Mouse (Mus musculus) midbrain, embryonic 10.5 days (tissue): ENCODE measurements at regions not wholly inside any gene's neighbourhood (a gene's known extent, or its start where the extent isn't known, plus 50 kb on each side); places are given as distances from the start of the nearest gene placed in this dataset.

Source experiments
- DNase-seq: peaks from one replicate; pipeline ENCODE4 v3.0.0-alpha.2; 2017; ENCODE audit warnings: low spot score
- H3K27ac ChIP-seq: fragments of 300-500 bp; sonication (generic); replicated peaks from 2 replicates; pipeline ENCODE4 v1.5.1; 2016; ENCODE audit warnings: mild to moderate bottlenecking
- H3K27me3 ChIP-seq: fragments of 300-500 bp; sonication (generic); 2 replicates; pipeline ENCODE4 v1.6.1; 2016; ENCODE audit warnings: low read depth, mild to moderate bottlenecking; ENCODE audit not compliant: poor library complexity, severe bottlenecking
- H3K36me3 ChIP-seq: fragments of 300-500 bp; sonication (generic); 2 replicates; pipeline ENCODE4 v1.6.1; 2016; ENCODE audit warnings: mild to moderate bottlenecking, moderate library complexity
- H3K4me1 ChIP-seq: fragments of 300-500 bp; sonication (generic); 2 replicates; pipeline ENCODE4 v1.6.1; 2016
- H3K4me3 ChIP-seq: fragments of 300-500 bp; sonication (generic); 2 replicates; pipeline ENCODE4 v1.5.1; 2016; ENCODE audit warnings: mild to moderate bottlenecking, moderate library complexity
- H3K9me3 ChIP-seq: fragments of 300-500 bp; sonication (generic); replicated peaks from 2 replicates; pipeline ENCODE4 v1.6.1; 2016; ENCODE audit warnings: mild to moderate bottlenecking
- WGBS: fragments of 180-500 bp; shearing (Covaris S2); methylation state at CpG from one replicate; pipeline ENCODE4 v1.1.7; 2016; 5-methylcytosine and 5-hydroxymethylcytosine counted together

DNA sequence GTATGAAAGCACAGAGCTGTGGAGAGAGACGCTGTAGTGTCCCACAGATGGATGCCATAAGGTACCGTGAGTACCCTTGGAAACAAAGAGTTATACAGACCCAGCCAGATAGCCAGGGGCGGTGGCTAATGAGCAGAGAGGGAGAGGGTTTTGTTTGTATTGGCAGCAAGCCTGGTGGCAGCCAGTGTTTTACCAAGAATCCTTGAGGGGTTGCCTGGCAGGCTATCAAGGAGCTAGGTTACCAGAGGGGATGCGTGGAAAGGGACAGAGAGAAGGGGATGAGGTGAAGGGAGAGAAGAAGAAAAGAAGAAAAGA, 262.7 kb downstream of the Matn1 start:
- Histone ChIP-seq H3K4me1 (0 out of 2 replicates have a peak, but pooled peaks cover 2% of the 10 kb centered on the region), H3K27ac (no peak overlapping the region), H3K27me3 (no peaks in the 10 kb centered on the region), H3K9me3 (no peaks in the 10 kb centered on the region; the same call in 1 of the 2 replicates), H3K36me3 (no peaks in the 10 kb centered on the region), H3K4me3 (no peak overlapping the region)
- 87% methylated on average over 4 of the region's 4 CpGs for WGBS
- no peak for DNase-seq

DNA sequence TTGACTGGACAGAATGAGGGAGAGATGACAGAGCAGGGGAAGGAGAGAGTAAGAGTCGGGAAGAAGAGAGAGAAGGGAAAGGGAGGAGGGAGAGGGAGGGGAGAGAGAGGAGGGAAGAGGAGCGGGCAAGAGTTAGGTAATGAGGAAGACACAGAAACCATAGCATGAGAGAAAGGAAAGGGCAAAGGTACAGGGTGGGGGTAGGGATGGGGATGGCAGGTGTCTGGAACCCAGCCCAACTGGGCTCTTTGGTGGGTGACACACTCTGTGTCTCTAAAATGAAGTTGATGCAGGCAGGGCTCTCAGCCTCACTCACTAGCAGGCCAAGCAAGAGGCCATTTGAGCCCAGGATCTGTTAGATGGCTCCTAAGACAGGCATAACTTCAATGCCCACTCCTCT, 263.1 kb downstream of the Matn1 start:
- Histone ChIP-seq H3K36me3 (no peaks in the 10 kb centered on the region), H3K9me3 (no peaks in the 10 kb centered on the region; the same call in 1 of the 2 replicates), H3K27ac (no peak overlapping the region), H3K27me3 (no peaks in the 10 kb centered on the region), H3K4me1 (0 out of 2 replicates have a peak, but pooled peaks cover 2% of the 10 kb centered on the region), H3K4me3 (no peak overlapping the region)
- no peak for DNase-seq
- 89% methylated on average over 2 of the region's 2 CpGs for WGBS

DNA sequence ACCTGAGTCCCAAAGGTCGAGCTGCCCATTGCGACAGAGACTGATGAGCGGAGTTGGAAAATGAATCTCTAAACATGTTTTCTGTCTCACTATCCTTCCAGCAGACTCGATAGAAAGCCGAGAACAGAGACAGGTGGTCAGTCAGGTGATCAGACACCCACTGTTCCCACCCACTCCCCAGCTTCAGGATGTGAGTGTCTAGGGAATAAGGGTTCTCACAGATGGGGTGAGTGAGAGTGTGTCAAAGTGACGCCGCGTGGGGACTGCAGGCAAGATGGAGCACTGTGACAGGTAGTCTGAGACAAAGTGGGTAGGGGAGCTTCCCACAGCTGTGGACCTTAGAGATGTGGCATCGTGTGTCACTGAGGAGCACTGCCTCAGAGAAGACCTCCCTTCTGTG, 264.0 kb downstream of the Matn1 start:
- no peaks in the 10 kb centered on the region; the same call in 1 of the 2 replicates for H3K9me3 ChIP-seq
- no peaks in the 10 kb centered on the region for H3K36me3 ChIP-seq
- no peaks in the 10 kb centered on the region for H3K27me3 ChIP-seq
- no peak overlapping the region for H3K4me3 ChIP-seq
- no peak overlapping the region for H3K27ac ChIP-seq
- H3K4me1 ChIP-seq, result 0 out of 2 replicates have a peak, but pooled peaks cover 2% of the 10 kb centered on the region
- WGBS, result 88% methylated on average over 9 of the region's 9 CpGs
- no peak for DNase-seq

DNA sequence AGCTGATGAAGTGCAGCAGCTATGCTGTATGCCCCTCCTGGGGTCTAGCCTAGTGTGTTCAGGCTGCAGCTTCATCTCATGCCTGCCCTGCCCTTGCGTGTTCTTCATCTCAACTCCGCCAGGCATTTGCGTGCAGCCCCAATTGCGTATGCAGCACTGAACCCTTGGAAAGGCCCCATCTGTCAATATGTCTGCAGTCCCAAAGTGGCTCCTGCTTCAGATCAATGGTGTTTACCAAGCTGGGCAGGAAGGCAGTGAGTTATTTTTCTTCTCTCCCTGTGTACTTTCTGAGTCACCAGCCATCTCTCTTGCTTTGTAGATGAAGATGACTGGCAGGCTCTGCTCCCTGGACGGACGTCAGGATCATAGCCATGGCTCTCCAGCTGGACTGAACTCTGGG, 264.5 kb downstream of the Matn1 start:
- Histone ChIP-seq H3K9me3 (no peaks in the 10 kb centered on the region; the same call in 1 of the 2 replicates), H3K4me1 (0 out of 2 replicates have a peak, but pooled peaks cover 2% of the 10 kb centered on the region), H3K27me3 (no peaks in the 10 kb centered on the region), H3K36me3 (no peaks in the 10 kb centered on the region), H3K4me3 (no peak overlapping the region), H3K27ac (no peak overlapping the region)
- 87% methylated on average over 6 of the region's 6 CpGs for WGBS
- DNase-seq, result no peak

DNA sequence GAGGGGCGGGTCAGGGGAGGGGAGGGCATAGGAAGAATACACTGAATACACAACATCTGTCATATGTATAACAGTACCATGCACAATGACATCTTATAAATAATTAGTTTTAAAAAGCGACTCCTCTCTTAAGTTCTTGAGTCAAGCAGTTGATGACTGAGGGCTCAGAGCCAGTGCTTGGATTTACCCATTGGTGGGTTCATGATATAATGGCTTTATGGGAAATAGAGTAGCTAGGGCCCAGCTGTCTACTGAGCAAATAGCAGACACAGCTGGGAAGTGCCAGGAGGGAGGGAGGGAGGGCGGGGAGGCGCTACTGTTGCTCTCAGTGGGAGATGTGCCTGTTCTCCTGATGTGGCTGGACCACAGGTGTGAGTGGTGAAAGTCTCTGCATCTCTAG, 268.5 kb downstream of the Matn1 start:
- H3K36me3 ChIP-seq, result no peaks in the 10 kb centered on the region
- peaks cover 6% of the 10 kb centered on the region; the same call in 1 of the 2 replicates for H3K4me1 ChIP-seq
- no peaks in the 10 kb centered on the region for H3K27me3 ChIP-seq
- H3K9me3 ChIP-seq, result no peaks in the 10 kb centered on the region; the same call in 1 of the 2 replicates
- H3K27ac ChIP-seq, result no peak overlapping the region
- no peak overlapping the region for H3K4me3 ChIP-seq
- no peak for DNase-seq
- 60% methylated on average over 4 of the region's 4 CpGs for WGBS

DNA sequence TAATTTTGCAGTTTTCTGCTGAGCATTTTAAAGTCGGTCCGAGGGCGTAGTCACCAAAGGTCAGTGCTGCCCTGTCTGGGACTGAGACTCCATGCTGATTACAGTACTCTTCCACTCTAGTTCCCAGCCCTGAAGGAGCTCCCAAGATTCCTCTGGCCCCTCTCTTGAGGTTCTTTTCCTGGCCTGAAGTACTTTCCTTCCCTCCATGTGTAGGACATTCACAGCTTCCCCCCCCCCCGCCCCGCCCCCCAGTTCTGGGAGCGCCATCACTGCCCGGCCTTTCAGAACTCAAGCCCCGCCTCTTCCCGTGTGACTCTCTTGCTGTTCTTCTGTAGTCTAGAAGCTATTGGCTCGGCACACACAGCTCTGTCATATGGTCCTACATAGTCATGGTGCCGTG, 271.5 kb downstream of the Matn1 start:
- Histone ChIP-seq H3K36me3 (no peaks in the 10 kb centered on the region), H3K27me3 (no peaks in the 10 kb centered on the region), H3K4me3 (no peak overlapping the region), H3K27ac (no peak overlapping the region), H3K4me1 (peaks cover 9% of the 10 kb centered on the region), H3K9me3 (no peaks in the 10 kb centered on the region; the same call in 1 of the 2 replicates)
- no peak for DNase-seq
- WGBS, result 85% methylated on average over 11 of the region's 11 CpGs

DNA sequence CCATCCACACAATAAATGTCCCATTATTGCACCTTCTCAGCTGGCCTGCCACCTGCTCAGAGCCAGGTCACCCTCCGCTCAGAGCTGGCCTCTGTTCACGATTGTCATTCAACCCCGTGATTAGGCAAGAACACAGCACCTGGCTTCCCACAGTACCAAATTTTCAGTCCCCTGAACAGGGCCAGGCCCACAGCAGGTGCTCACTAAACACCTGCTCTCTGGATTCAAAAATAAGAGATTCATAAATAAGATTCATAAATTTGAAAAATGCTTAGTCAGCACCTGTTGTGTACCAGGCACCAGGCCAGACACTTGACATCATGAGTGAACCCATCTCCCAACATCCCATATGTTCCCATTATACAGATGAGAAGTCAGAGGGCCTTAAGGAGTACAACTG, 272.2 kb downstream of the Matn1 start:
- H3K36me3 ChIP-seq, result no peaks in the 10 kb centered on the region
- DNase-seq, result no peak
- peaks cover 9% of the 10 kb centered on the region for H3K4me1 ChIP-seq
- WGBS, result 93% methylated on average over 3 of the region's 3 CpGs
- no peaks in the 10 kb centered on the region; the same call in 1 of the 2 replicates for H3K9me3 ChIP-seq
- no peak overlapping the region for H3K4me3 ChIP-seq
- H3K27ac ChIP-seq, result no peak overlapping the region
- H3K27me3 ChIP-seq, result no peaks in the 10 kb centered on the region

DNA sequence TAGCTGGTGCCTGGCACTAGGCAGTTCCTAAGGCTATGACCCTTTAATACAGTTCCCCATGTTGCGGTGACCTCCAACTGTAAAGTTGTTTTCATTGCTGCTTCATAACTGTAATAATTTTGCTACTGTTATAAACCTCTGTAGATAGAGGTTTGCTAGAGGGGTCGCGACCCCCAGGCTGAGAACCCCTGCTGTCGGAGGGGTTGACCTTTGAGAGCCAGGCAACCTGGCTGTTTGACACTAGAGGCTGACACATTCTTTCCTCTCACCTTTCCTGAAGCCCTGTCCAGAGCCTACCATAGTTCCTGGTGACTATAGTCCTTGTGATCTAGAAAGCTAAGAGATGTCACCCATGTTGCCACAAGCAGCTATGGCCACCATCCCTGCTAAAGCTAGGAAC, 272.9 kb downstream of the Matn1 start:
- H3K4me1 ChIP-seq, result peaks cover 9% of the 10 kb centered on the region
- H3K4me3 ChIP-seq, result no peak overlapping the region
- WGBS, result 87% methylated on average over 4 of the region's 4 CpGs
- H3K9me3 ChIP-seq, result no peaks in the 10 kb centered on the region
- no peaks in the 10 kb centered on the region for H3K27me3 ChIP-seq
- no peak overlapping the region for H3K27ac ChIP-seq
- DNase-seq, result no peak
- H3K36me3 ChIP-seq, result no peaks in the 10 kb centered on the region

DNA sequence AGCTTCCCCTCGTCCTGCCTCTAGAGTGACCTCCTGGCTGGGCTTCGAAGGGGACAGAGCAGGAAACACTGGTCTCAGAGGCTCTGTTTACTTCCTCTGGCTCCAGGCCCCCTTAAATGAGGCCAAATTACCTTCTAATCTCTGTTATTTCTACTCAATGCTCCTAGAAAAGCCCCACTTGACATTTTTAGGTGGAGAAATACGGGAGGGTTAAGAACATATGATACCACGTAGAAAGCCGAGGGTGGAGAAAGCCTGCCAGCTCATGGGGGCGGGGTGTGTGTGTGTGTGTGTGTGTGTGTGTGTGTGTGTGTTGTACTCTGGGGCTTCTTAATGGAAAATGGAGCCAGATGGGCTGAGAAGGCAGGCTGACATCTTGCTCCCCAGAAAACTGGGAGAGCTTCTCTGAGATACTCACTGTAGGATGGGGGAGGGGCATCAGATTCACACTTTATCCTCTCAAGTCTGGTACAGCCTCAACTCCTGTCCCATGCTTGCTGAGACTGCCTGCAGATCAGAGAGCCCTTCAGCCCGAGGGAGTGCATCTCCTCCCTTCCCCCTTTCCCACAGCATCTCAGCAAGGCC, 273.5 kb downstream of the Matn1 start:
- Histone ChIP-seq H3K4me1 (peaks cover 9% of the 10 kb centered on the region), H3K27me3 (no peaks in the 10 kb centered on the region), H3K36me3 (no peaks in the 10 kb centered on the region), H3K4me3 (no peak overlapping the region), H3K9me3 (no peaks in the 10 kb centered on the region), H3K27ac (peak overlapping the region; percentile 42; the same call in 1 of the 2 replicates)
- DNase-seq, result no peak
- WGBS, result 48% methylated on average over 7 of the region's 7 CpGs

DNA sequence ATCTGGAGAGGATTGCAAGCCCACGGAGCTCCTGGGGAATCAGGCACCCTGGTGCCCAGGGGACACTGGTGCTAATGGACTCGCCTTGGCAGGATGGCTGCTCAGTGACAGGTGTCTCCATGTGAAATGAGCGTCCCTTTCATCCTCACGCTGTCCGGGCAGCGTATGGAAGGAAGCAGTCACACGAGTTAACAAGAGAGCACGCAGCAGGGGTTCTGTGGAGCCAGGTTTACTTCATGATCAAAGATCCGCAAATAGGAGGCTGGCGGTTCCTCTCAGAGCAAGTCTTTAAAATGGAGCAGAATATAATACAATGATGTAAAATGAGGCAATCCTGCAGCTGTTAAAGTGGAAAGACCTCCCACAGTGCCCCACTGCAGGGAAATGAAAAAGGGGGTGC, 276.8 kb downstream of the Matn1 start:
- H3K9me3 ChIP-seq, result peaks cover 3% of the 10 kb centered on the region
- no peak overlapping the region for H3K27ac ChIP-seq
- no peak for DNase-seq
- H3K4me1 ChIP-seq, result peaks cover 9% of the 10 kb centered on the region
- H3K36me3 ChIP-seq, result no peaks in the 10 kb centered on the region
- H3K27me3 ChIP-seq, result no peaks in the 10 kb centered on the region
- 85% methylated on average over 10 of the region's 10 CpGs for WGBS
- no peak overlapping the region for H3K4me3 ChIP-seq

DNA sequence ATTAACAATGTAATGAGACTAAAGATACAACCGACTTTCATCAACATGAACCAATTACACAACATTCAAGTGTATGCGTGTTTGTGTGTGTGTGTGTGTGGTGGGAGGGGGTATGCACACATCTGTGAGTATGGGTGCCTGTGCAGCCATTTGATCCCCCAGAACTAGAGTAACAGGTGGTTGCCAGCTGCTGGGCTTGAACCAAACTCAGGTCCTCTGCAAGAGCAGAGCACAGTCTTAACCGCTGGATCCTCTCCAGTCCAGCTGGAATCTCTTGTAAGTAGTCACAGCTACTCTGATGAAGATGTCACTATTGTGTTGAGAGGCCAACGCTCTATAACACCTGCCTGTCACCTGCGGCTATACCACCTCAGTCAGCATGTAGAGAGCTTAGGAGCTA, 286.2 kb downstream of the Matn1 start:
- Histone ChIP-seq H3K4me3 (no peak overlapping the region), H3K9me3 (no peaks in the 10 kb centered on the region), H3K36me3 (no peaks in the 10 kb centered on the region), H3K4me1 (no peaks in the 10 kb centered on the region), H3K27me3 (no peaks in the 10 kb centered on the region), H3K27ac (no peak overlapping the region)
- WGBS, result 92% methylated on average over 5 of the region's 5 CpGs
- no peak for DNase-seq

DNA sequence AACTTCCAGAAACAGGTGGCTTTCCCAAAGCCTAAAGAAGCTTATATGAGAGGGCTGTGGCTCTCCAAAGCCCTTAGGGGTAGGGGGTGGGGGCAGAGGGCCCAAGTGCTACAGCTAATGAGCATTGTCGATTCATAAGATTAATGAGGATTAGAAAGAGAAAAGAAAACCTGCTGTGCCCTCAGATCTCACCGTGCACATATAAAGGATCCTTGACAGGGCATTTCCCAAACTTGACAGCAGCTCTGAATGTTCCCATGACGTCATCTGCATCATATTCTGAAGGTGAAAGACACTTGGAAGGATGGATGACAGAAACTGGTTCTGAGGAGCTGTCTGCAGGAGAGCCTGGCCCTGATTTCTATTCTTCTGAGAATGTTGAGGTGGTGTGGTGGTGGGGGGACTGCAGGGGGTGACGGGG, 292.4 kb downstream of the Matn1 start:
- Histone ChIP-seq H3K4me1 (peaks cover 29% of the 10 kb centered on the region), H3K36me3 (no peaks in the 10 kb centered on the region), H3K27ac (peak overlapping the region; percentile 68), H3K9me3 (no peaks in the 10 kb centered on the region), H3K27me3 (no peaks in the 10 kb centered on the region), H3K4me3 (no peak overlapping the region)
- no peak for DNase-seq
- 26% methylated on average over 4 of the region's 4 CpGs for WGBS

DNA sequence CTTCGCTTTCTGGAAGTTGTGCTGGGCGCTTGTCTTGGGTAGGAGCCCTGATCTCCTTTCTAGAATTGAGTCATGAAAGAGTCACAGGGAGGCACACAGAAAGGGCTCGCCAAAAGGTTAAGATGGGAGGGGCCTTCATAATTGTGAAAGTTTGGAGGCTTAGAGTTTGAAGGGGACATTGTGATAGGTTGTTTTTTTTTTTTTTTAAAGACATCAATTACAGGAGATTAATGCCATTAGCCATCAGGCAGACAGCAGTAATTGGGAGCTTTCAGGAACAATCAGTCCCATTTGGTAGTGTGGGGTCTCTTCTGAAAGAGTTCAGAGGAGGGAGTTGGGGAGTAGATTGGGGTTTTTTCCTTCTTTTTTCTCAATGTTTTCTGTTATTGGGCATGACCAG, 294.4 kb downstream of the Matn1 start:
- Histone ChIP-seq H3K9me3 (no peaks in the 10 kb centered on the region), H3K4me1 (peaks cover 33% of the 10 kb centered on the region), H3K36me3 (no peaks in the 10 kb centered on the region), H3K4me3 (no peak overlapping the region), H3K27ac (peak overlapping the region; percentile 55; the same call in 1 of the 2 replicates), H3K27me3 (no peaks in the 10 kb centered on the region)
- 77% methylated on average over 3 of the region's 3 CpGs for WGBS
- no peak for DNase-seq

DNA sequence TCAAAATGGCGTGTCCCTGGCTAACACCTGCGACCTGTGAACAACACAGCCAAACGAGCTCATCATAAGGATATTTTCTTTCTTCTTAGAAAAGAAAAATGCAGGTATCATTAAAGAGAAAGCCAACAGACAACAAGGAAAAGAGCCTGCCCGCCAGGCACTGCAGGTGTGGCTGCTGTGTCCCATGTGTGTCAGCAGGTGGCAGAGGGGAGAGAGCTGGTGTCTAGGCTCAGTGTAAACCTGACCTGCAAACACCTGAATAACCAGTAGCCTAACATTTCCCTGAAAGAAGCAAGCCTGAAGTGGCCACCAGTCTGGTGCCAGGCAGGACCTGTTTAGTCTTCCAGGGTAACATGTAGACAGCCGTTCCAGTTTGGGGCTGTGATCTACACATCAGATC, 294.9 kb downstream of the Matn1 start:
- Histone ChIP-seq H3K4me3 (no peak overlapping the region), H3K27me3 (no peaks in the 10 kb centered on the region), H3K9me3 (no peaks in the 10 kb centered on the region), H3K4me1 (peaks cover 38% of the 10 kb centered on the region), H3K36me3 (no peaks in the 10 kb centered on the region), H3K27ac (no peak overlapping the region)
- no peak for DNase-seq
- 84% methylated on average over 5 of the region's 5 CpGs for WGBS
